Mouse (Mus musculus) heart, postnatal 14 days (tissue): ENCODE data around the gene 4930415O20Rik. TPM values are rescaled to one million over a fixed set of nuclear protein-coding genes. Genes with fewer than 3 reads are reported as not detected.

Experiments used
- DNase-seq, 2 experiments: peaks; one replicate each; pipeline ENCODE4 v3.0.0; 2021 to 2022
- intact Hi-C: fragments of 180-260 bp; cut with DNase I; formaldehyde crosslinking; loops from one replicate; pipeline ENCODE4 v1.15.1; 2025
- total RNA-seq, 2 experiments: library from RNA; stranded (reverse); gene quantifications; 2 replicates each; pipeline ENCODE4 v1.2.3; 2021

The 4930415O20Rik gene
- total RNA-seq, 2 experiments from 2014 or later = 0.88 to 0.93 TPM

DNA sequence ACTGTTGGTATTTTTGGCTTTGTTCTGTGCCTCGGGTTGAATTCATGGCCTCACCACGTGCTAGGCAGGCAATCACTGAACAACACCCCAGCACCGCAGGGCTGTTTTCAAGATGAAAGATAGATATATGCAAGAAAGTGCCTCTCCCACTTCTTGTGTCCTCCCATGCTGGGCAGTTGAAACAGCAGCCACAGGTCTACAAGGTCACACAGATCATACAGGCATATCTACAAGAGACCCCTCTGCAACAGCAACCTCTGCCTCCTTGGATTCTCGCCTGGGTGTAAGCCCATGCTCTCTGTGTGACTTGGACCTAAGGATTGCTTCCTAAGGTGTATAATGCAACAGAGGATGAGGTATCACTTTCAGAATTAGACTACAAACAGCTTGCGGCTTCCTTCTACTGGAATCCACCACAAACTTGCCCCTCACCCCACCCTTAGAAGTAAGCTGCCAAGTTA is 52.6 kb downstream of the 4930415O20Rik start:
- no peak for DNase-seq
- intact Hi-C loops = no loop called here

DNA sequence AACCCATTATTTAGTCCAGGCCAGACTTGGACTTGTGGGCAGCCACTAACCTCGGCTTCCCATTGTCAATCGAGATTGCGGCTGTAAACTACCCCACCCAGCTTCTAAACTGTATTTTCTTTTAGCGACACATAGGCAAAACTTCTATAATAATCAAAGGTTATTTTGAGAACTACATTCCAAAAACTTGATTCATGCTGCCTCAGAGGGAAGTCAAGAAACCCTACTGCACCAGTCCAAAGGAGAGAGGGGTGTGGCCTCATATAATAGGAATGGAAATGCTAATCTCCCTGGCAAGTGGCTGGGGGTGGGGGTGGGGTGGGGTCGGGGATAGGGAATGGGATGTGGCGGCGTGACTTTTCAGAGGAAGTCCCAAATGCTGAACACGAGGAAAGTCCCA is 55.3 kb downstream of the 4930415O20Rik start:
- DNase-seq = no peak
- intact Hi-C loops = no loop called here

DNA sequence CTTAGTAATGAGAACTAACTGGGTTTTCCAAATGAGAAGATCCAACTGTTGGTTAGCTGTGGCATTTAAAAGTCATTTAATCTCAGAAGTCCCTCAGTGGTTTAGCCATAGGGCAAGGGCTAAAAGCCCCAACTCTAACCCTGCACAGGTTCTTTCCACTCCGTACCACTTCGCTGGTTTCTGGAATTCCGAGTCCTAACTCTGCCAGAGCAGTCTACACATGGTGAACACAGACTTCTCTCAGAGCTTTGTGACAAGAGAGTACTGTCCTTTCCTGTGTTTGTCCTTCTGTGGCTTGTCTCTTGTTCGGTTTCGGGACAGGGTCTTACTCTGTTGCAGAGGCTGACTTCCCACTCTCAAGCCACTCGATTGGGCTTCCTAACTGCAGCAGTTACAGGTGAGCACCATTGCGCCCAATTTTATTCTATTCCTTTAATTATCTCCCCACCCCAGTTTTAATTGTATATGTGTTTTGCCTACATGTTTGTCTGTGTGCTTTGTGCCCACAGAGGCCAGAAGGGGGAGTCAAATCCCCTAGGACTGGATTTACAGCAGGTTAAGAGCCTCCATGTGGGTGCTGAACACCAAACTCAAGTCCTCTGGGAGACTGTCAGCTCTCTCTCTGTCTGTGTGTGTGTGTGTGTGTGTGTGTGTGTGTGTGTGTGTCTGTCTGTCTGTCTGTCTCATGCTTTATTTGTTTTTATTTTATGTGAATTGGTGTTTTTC is 55.8 kb downstream of the 4930415O20Rik start:
- intact Hi-C loops = no loop called here
- no peak for DNase-seq

DNA sequence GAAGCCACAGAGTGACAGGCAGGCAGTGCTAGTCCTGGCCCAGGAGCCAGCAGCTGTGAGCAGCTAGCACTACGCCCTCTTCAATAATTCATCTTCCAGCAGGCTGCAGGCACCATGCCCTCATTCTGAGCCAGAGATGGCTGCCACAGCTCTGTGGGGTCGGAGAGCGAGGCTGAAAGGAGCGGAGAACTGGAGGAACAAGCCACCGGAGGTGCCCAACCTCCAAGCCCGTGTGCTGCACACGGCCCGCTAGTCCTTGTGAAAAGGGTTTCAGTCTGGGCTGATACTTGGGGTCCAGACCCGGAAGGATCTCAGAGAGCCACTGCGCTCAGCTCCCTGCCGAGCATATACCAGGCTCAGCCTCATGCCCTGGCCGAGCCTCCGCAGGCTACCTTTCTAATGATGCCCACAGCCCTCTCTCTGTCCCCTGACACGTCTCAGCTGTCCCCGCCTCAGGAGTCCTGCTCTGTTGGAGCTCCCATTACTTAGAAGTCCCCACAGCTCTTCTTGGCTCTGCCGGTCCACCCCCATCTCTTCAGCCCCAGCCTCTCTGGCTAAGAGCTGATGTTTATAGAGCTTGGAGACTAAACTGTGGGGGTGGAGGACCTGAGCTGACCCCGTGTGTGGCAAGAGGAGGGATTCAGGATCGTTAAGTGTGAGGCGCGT is 57.9 kb downstream of the 4930415O20Rik start:
- DNase-seq = no peak
- intact Hi-C loops = no loop called here

DNA sequence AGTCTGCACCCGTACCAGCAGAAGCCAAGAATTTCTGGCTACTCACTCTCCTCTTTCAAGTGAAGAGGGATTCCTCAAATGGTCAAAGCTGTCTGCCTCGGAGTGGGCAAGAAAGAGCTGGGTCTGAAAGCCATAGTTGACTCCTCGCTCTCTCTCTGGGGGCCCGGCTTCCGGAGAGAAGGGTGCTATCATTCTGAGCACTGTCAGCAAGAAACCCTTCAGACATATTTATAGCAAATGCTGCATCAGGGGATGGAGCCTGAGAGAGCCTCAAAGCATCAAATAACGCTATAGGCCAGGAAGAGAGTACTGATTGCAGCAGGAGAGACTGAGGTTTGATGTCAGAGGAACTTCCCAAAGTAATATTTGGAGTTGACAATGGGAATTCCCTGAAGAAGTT is 58.7 kb downstream of the 4930415O20Rik start:
- no peak for DNase-seq
- intact Hi-C loops = no loop called here

DNA sequence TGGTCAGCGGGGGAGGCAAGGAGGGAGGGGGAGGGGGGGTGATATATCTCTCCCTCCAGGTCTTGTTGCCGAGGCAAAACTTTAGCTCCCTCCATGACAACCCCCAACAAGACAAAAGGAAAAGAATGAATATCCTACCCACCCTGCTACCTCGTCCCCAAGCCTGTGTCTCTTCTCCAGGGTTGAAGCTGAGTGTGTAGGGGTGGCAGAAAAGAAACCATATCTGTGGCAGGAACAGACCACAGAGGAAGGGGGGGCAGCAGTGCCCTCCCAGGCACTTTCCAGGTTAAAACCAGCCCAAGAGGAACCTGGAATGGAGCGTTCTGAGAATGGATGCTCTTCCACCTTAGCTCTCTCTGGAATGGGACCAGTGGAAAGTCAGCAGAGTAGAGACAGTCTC is 59.7 kb downstream of the 4930415O20Rik start, which contains the start of gene Cacnb3:
Gene Cacnb3 (plus strand): TSS at position 301 of the 400 bp plus-strand sequence.
- intact Hi-C loops = no loop called here
- DNase-seq = no peak

DNA sequence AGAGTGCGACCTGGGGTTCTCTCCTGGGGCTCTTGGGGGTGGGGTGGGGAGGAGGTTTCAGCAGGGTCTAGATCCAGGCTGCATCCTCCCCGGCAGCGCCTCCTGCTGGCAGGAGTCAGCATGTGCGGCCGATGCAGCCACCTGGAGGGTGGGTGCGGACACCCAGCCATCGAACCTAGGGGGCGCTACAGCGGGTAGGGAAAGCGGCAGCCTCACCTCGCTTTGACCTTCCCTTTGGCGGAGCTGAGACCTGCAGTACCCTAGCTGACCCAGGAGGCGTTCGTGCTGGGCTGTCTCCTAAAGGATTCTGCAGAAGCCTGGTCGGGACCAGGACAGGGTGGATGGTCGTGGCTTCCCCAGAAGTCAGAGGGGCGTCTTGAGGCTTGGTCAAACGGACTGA is 60.7 kb downstream of the 4930415O20Rik start:
- intact Hi-C loops = no loop called here
- DNase-seq = peak; percentile 76 to 91

DNA sequence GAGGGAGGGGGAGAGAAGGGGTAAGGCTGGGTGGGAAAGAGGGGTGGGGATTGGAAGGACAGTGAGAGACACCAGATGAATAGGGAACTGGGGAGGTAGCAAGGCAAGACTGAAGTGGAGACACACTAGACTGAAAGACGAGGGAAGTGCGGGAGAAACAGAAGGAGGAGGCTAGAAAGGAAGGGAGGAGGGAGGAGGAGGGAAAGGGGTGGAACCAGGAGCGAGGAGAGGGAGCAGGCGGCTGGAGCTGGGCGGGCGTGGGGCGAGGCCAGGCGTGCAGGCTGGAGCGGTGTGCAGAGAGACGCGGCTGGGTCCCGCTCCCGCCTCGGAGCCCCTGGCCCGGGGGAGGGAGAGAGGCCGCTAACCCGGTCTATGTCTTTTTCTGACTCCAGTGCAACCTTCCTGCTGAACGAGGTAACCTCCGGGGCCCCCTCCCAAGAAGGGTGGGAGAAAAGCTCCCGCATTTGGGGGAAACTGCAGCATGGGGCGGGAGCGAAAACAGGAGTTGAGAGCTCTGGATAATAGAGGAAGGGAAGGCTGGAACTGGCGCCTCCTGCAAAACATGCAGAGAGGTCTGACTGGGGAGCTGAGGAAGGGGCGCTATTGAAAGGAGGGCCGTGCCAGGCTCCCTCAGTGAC is 61.4 kb downstream of the 4930415O20Rik start:
- intact Hi-C loops = no loop called here

DNA sequence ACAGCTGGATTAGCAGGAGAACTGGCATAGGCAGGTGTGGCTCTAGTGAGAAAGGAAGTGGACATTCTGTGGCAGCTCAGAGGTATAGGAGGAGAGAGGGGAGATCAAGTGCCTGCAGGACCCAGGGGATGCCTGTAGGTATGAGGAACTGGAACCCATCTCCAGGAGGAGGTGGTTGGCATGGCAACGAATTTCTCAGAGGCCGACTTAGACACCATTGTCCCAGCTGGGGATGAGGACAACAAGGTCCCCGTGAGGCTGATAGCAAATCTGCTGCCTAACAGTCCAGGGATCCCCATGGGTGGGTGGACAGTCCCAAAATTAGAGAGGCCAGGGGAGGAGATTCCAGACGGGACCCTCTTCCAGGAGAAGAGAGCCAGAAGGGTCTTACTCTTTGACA is 62.1 kb downstream of the 4930415O20Rik start:
- no peak for DNase-seq
- intact Hi-C loops = no loop called here

More for the DNA sequence above, 61.4 kb downstream of the 4930415O20Rik start:
- DNase-seq = peak; percentile 71 to 73

DNA sequence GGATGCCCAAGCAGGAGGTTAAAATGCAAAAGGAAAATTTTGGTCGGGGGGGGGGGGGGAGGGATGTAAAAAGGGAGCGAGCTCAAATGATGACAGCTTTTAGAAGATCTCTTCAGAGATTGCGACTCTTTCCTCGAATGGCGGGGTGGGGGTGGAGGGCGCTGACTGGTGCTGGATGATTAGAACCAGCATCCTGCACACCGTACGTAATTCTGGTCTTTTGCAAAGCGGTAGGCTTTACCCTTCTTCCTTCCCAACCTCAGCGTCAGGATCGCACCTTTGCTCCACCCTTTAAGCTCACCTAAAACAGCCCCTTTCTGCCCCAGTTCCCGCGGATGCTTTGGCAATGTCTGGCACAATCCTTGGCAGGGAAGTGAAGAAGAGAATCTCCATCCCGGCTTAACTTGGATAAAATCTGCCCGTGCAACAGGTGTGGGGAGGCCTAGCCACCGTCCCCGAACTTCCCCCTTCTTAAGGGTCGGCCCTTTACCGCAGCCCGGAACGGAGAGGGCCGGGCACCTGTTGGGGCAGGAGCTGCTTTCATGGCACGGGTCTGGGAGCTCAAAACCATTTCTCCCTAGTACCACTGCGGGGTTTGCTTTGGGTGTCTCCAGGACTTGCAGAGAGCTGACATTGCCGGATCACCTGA is 63.1 kb downstream of the 4930415O20Rik start:
- intact Hi-C loops = no loop called here
- DNase-seq = no peak

DNA sequence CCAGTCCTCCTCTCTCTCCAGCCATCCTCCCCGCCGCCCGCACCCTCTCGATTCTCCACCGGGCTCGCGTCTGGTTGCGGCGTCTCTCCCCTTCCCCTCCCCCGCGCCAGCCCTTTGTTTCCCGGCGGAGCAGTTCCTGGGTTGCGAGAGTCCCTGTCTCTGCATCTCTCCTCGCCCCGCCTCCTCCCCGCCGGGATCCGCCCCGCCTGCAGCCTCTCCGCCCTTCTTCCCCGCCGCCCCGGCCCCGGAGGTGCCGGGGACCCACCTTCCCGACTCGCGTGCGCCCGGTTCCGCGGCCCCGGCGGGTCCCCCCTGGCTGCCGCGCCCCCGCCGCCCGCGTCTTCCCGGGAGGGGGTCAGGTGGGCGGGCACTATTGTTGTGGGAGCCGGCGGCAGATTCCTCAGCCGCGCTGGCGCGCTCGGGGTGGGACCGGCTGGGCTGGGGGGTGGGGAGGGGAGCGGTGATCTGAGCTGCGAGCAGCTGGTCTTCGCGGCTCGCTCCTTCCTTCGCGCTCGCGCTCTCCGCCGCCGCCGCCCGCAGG is 63.8 kb downstream of the 4930415O20Rik start:
- DNase-seq = peak; percentile 81 to 84
- intact Hi-C loops = loop anchor here (5.0 kb wide), 1 partner anchor 1088 kb away; no protein-coding TSS in a partner anchor

DNA sequence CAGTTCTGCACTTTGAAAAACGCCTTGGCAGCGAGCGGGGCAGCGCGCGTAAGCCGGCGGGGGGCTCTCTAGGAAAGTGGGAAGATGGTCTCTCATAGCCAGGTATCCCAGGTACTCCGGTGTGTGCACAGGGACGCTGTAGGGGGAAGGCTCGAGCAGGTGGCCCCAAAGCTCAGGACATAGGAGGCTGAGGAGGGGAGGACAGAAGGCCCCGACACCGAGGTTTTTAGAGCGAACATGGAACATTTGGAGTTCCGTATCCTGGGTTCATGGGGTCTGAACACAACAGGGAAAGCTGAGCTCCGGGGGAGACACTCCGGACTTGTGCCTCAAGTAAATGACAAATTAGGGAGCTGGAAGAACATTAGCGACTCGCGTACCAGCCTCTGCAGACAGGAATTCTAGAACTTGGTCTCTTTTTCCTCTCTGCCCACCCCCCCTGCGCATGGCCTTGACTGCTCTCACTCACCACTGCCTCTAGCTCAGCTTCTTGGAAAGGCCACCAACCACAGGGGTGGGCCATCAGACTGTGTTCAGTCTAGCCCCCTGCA is 64.6 kb downstream of the 4930415O20Rik start:
- DNase-seq = no peak
- intact Hi-C loops = loop anchor here (5.0 kb wide), 1 partner anchor 1087 kb away; no protein-coding TSS in a partner anchor

DNA sequence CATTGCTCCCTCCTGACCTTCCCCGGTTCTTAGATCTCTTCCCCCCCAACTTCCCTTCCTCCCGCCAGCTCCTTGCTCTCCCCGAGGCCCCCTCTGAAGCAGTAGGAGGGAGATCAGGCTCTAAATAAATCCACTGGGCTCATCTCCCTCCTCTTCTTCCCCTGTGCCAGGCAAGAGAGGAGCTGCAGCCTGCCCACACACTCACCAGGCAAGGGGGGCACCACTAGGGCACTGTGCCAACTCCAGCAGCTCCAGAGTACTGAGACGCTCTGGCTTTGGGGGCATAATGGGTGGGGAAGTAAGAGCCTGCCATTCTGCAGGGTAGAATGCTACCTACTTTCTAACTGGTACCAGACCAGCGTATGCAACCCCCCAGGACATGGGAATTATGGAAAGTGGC is 65.7 kb downstream of the 4930415O20Rik start:
- intact Hi-C loops = loop anchor here (5.0 kb wide), 1 partner anchor 1086 kb away; no protein-coding TSS in a partner anchor
- no peak for DNase-seq

DNA sequence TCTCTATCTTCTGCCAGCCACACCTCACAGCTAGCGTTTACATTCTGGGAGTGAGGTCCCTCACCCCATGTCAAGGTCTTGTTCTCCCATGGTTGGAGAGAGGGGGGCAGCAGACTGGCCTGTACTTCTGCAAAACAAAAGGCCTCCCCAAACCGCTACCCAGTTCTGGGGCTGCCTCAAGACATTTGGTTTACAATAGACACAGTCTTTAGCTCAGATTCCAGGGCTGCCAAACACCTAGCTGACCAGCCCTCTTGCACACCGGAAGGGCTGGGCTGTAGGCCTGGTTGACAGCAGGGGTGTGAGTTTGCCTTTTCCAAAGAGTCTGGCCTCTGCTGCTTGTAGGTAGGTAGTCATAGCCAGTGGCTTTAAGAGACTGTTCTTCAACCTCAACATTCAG is 66.4 kb downstream of the 4930415O20Rik start:
- DNase-seq = no peak
- intact Hi-C loops = loop anchor here (5.0 kb wide), 1 partner anchor 1085 kb away; no protein-coding TSS in a partner anchor

Other genes with a start within 250 kb of the 4930415O20Rik start
- gene Olfr284, start 230.0 kb upstream of the 4930415O20Rik start, total RNA-seq = not detected
- not detected for gene Olfr283, start 190.1 kb upstream of the 4930415O20Rik start, total RNA-seq
- gene Olfr282, start 139.8 kb upstream of the 4930415O20Rik start, total RNA-seq = not detected
- not detected for gene Olfr281, start 118.4 kb upstream of the 4930415O20Rik start, total RNA-seq
- gene OR5BS1P, start 101.1 kb upstream of the 4930415O20Rik start, total RNA-seq = not detected
- not detected for gene Lalba, start 88.3 kb upstream of the 4930415O20Rik start, total RNA-seq
- gene Olfr279, start 78.6 kb upstream of the 4930415O20Rik start, total RNA-seq = not detected
- 10 to 100 TPM; 78.4 to 82.2 TPM for gene Kansl2, start 36.7 kb upstream of the 4930415O20Rik start, total RNA-seq
- 10 to 100 TPM; 32.8 to 42.6 TPM for gene Ccnt1, start 81 bp upstream of the 4930415O20Rik start, total RNA-seq
- gene Adcy6, start 39.1 kb downstream of the 4930415O20Rik start, total RNA-seq = 100 to 1,000 TPM; 199 to 209 TPM
- 1 to 10 TPM; 8.0 to 8.8 TPM for gene Cacnb3, start 59.8 kb downstream of the 4930415O20Rik start, total RNA-seq
- gene Ddx23, start 91.9 kb downstream of the 4930415O20Rik start, total RNA-seq = 10 to 100 TPM; 51.0 to 53.9 TPM
- 1 to 10 TPM in 1 of 2 experiments, under 1 TPM in 1; 0.69 to 1.0 TPM for gene Rnd1, start 106.5 kb downstream of the 4930415O20Rik start, total RNA-seq
- under 1 TPM; 0.29 to 0.72 TPM for gene Ccdc65, start 137.2 kb downstream of the 4930415O20Rik start, total RNA-seq
- 1 to 10 TPM; 4.6 to 5.0 TPM for gene Fkbp11, start 157.2 kb downstream of the 4930415O20Rik start, total RNA-seq
- gene Arf3, start 192.2 kb downstream of the 4930415O20Rik start, total RNA-seq = 10 to 100 TPM; 26.4 to 26.6 TPM
- under 1 TPM; 0.45 to 0.61 TPM for gene Wnt10b, start 207.1 kb downstream of the 4930415O20Rik start, total RNA-seq
- not detected for gene Wnt1, start 218.9 kb downstream of the 4930415O20Rik start, total RNA-seq
- gene Ddn, start 238.5 kb downstream of the 4930415O20Rik start, total RNA-seq = under 1 TPM; 0.20 to 0.31 TPM